Mouse (Mus musculus): ENCODE data around the gene Chfr.

GRCm38 (mm10) chr5:110137816-110138215 is 2.2 kb downstream of the Chfr start:
- TF ChIP-seq CTCF (conservative IDR thresholded peaks at IDR 0.05; ENCODE audit: low read length) (no peak), POU5F1 (IDR thresholded peaks at IDR 0.05; ENCODE audit: borderline replicate concordance, low read length) (no peak), NANOG (IDR thresholded peaks at IDR 0.05; ENCODE audit: borderline replicate concordance, low read length) (no peak)
